Mouse (Mus musculus): Measurements from ENCODE around the gene Luc7l2.
"Not testable (repeated sequence)": the region's sequence is repeated elsewhere in the genome, so short reads cannot be mapped to it uniquely, and the experiment has no call there.

The Luc7l2 gene

DNA sequence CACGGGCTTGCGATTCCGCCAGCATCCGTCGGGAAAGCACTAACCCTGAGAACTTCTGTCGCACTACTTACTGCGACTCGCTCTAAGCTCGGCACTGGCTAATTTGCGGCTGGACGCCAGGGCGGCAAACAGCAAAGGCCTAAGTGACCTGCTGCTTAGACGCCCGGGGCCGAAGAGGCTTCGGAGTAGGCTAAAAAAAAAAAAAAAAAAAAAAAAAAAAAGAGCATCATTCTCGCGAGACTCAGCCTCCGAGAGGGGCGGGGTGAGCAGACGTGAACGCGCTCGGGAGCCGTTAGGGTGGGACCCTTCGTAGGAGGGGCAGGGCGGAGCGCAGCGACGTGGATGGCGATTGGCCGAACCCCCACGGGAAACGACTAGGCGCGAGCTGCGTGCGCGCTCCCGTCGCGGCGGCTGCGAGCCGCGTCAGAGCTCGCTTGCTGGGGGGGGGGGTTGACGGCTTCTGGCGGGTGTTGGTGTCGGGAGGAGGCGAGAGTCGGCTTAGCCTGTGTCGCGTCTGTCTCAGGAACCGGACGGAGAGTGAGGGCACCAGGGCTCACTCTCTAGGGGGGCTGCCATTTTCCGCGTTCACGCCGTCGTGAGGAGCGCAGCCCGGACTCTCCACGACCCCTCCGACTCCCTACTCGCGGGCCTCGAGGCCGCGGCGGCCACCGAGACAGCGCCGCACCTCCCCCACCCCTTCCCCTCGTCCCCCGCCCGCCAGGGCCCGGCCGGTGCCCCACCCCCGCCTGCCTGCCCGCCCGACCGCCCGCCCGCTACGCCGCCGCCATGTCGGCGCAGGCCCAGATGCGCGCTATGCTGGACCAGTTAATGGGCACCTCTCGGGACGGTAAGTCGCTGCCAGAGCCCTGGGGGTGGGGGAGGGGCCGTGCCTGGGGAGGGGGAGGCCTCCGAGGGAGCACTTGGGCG lies at the start of gene Luc7l2:
Luc7l2 (plus strand) TSS at position 273 of the 927 bp plus-strand sequence.
- in situ Hi-C loops (cut with MboI; ENCODE audit: low pct_unique_long_range_greater_than_20kb in 1 of 2, low sequenced_read_pairs in 2 of 2, unreplicated experiment in 1 of 2), result no loop called here

- in situ Hi-C loops (cut with MboI; ENCODE audit: low pct_unique_long_range_greater_than_20kb in 1 of 2, low sequenced_read_pairs in 2 of 2, unreplicated experiment in 1 of 2), result no loop called here
Measured at GRCm38 (mm10) chr6:38512096-38512495, 39.0 kb upstream of the Luc7l2 start.

GRCm38 (mm10) chr6:38512830-38513229 lies 38.3 kb upstream of the Luc7l2 start:
- in situ Hi-C loops (cut with MboI; ENCODE audit: low pct_unique_long_range_greater_than_20kb in 1 of 2, low sequenced_read_pairs in 2 of 2, unreplicated experiment in 1 of 2), result no loop called here

DNA sequence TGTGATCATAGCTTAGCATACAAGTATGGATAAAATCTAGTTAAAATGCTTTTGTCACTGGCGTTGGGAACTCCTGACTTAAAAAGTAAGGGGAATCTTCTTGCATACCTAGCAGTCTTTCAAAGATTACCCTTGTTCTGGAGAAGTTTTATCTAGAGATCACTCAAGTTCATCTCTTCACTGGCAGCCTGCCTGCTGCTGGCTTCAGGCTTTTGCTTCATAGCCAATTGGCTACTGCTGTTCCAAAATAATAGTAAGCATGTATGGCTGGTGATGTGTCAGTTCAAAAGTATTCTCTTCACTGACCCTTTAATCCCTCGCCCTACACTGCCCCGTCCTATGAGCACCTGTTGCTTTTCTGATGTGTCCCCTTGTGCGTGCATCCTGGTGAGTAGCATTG lies 35.9 kb upstream of the Luc7l2 start:
- in situ Hi-C loops (cut with MboI; ENCODE audit: low pct_unique_long_range_greater_than_20kb in 1 of 2, low sequenced_read_pairs in 2 of 2, unreplicated experiment in 1 of 2), result no loop called here

- in situ Hi-C loops (cut with MboI; ENCODE audit: low pct_unique_long_range_greater_than_20kb in 1 of 2, low sequenced_read_pairs in 2 of 2, unreplicated experiment in 1 of 2), result no loop called here
Measured at GRCm38 (mm10) chr6:38523851-38524250, 27.3 kb upstream of the Luc7l2 start.

- in situ Hi-C loops (cut with MboI; ENCODE audit: low pct_unique_long_range_greater_than_20kb in 1 of 2, low sequenced_read_pairs in 2 of 2, unreplicated experiment in 1 of 2), result no loop called here
Measured at GRCm38 (mm10) chr6:38531211-38531820, 19.8 kb upstream of the Luc7l2 start.

DNA sequence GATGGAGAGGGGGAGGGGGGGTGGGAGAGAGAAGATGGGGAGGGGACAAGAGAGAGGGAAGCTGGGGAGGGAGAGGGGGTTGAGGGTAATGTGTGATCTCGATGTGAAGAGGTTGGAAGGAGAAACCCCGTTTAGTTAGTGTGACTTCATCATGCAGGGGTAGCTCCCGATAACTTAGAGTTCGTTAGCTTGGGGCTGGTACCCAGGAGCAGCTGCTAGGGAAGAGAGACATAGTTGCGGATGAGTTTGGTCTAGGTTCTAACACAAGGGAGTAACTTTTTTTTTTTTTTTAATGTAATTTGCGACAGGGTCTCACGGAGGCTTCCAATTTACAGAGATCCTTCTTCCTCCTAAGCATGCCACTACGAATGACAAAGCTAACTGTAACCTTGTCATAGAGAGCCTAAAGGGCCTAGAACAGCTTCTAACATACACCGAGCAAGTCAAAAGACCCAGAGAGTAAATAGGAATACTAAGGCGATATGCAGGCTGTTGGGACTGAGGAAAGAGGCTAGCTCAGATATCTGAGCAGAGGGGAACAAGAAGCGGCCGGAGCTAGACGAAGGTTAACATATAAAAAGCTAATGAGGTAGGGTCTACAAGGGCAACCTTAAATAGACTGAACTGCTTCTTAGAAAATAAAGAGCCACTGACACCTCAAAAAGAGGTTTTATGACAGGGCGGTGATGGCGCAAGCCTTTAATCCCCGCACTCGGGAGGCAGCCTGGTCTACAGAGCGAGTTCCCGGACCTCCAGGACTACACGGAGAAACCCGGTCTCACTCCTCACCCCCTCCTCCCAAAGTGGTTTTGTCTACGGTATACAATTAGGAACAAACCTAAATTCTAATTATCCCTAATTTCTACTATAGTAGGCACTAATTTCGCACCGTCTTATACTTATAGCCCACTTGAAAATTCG lies 18.4 kb upstream of the Luc7l2 start:
- in situ Hi-C loops (cut with MboI; ENCODE audit: low pct_unique_long_range_greater_than_20kb in 1 of 2, low sequenced_read_pairs in 2 of 2, unreplicated experiment in 1 of 2), result no loop called here

DNA sequence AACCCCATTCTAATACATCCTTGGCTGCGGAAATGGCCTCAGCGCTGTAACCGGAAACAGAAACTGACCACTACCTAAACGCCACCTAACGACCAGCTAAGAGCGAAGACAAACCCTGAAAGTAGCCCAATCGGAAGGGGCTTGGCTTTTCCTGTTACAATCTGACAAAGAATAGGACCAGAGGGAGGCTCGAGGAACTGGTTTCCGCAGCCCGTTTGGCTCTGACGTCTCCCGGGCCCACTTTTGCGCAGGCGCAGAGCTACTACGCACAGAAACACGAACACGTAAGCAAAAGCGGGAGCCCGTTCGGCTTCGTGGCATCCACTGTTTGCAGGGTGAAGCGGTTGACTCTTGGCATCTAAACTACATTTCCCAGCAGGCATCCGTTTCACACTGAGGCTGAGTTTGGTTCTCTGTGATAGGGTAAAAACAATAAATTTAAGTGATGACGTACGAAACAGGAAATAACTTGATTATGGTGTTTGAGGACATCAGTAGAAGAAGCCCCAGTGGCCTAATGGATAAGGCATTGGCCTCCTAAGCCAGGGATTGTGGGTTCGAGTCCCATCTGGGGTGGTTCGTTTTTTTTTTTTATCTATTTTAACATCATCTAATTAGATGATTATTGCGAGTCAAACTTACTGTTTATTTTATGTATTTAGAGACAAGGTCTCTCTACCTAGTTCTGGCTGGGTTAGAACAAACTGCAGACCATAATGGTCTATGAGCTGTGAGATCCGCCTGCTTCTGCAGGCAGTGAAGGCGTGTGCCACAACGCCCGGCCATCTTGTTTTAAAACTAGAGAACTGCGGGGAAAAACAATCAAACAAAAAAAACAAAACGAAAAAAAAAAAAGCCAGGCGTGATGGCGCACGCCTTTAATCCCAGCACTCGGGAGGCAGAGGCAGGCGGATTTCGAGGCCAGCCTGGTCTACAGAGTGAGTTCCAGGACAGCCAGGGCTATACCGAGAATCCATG lies 17.4 kb upstream of the Luc7l2 start, which contains the start of gene Fmc1:
Fmc1 (plus strand) TSS at position 75 of the 978 bp plus-strand sequence.
- in situ Hi-C loops (cut with MboI; ENCODE audit: low pct_unique_long_range_greater_than_20kb in 1 of 2, low sequenced_read_pairs in 2 of 2, unreplicated experiment in 1 of 2), result no loop called here

GRCm38 (mm10) chr6:38534640-38535365 lies 16.3 kb upstream of the Luc7l2 start:
- in situ Hi-C loops (cut with MboI; ENCODE audit: low pct_unique_long_range_greater_than_20kb in 1 of 2, low sequenced_read_pairs in 2 of 2, unreplicated experiment in 1 of 2), result no loop called here

DNA sequence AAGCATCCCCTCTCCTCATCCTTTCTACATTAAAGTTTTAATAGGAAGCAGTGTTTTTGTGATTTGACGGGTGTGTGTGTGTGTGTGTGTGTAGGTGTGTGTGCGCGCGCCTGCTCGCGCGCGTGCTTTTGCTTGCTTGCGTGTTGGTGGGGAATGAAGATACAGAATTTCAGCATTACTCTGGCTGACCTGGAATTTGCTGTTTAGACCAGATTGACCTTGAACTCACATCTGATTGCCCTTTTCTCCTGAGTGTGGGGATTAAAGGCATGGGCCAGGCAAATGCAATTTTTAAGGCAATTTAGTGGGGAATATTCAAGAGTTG lies 15.8 kb upstream of the Luc7l2 start:
- in situ Hi-C loops (cut with MboI; ENCODE audit: low pct_unique_long_range_greater_than_20kb in 1 of 2, low sequenced_read_pairs in 2 of 2, unreplicated experiment in 1 of 2), result no loop called here

GRCm38 (mm10) chr6:38535788-38536187 lies 15.3 kb upstream of the Luc7l2 start:
- in situ Hi-C loops (cut with MboI; ENCODE audit: low pct_unique_long_range_greater_than_20kb in 1 of 2, low sequenced_read_pairs in 2 of 2, unreplicated experiment in 1 of 2), result no loop called here

- in situ Hi-C loops (cut with MboI; ENCODE audit: low pct_unique_long_range_greater_than_20kb in 1 of 2, low sequenced_read_pairs in 2 of 2, unreplicated experiment in 1 of 2), result not testable (repeated sequence)
Measured at GRCm38 (mm10) chr6:38544141-38544540, 7.0 kb upstream of the Luc7l2 start.

GRCm38 (mm10) chr6:38547005-38547404 lies 4.1 kb upstream of the Luc7l2 start:
- in situ Hi-C loops (cut with MboI; ENCODE audit: low pct_unique_long_range_greater_than_20kb in 1 of 2, low sequenced_read_pairs in 2 of 2, unreplicated experiment in 1 of 2), result not testable (repeated sequence)

DNA sequence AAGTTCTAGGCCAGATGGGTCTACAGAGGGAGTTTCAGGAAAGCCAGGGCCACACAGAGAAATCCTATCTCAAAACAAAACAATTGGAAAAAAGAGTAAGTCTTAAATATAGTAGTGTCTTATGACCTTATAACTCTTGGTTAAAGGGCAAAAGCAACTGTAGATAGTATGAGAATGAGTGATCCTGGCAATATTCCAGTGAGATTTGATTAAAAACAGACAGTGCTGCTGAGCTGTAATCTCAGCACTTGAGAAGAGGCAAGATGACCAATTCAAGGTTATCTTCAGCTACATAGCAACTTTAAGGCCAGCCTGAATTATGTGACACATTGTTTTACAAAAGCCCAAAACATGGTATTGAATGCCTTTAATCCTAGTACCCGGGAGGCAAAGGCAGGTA lies 3.4 kb upstream of the Luc7l2 start:
- in situ Hi-C loops (cut with MboI; ENCODE audit: low pct_unique_long_range_greater_than_20kb in 1 of 2, low sequenced_read_pairs in 2 of 2, unreplicated experiment in 1 of 2), result no loop called here

DNA sequence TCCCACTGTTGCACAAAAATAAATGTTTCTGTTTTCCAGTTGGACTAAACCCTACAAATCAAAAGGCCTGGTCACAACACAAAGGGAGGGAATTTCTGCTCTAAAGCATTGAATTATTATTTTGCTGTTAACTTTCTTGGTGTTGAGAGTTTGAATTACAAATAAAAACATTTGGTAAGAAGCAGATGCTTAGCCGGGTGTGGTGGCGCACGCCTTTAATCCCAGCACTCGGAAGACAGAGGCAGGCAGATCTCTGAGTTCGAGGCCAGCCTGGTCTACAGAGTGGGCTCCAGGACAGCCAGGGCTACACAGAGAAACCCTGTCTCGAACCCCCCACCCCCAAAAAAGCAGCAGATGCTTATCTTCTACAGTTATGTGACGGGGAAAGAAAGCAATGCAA lies 2.5 kb upstream of the Luc7l2 start:
- in situ Hi-C loops (cut with MboI; ENCODE audit: low pct_unique_long_range_greater_than_20kb in 1 of 2, low sequenced_read_pairs in 2 of 2, unreplicated experiment in 1 of 2), result not testable (repeated sequence)

- in situ Hi-C loops (cut with MboI; ENCODE audit: low pct_unique_long_range_greater_than_20kb in 1 of 2, low sequenced_read_pairs in 2 of 2, unreplicated experiment in 1 of 2), result not testable (repeated sequence)
Measured at GRCm38 (mm10) chr6:38549840-38550239, 1.3 kb upstream of the Luc7l2 start.

Measured in mouse embryonic stem cell (cell line).